Comparison of ENCODE assay signal across 8 mouse cellular contexts in the genomic region with DNA sequence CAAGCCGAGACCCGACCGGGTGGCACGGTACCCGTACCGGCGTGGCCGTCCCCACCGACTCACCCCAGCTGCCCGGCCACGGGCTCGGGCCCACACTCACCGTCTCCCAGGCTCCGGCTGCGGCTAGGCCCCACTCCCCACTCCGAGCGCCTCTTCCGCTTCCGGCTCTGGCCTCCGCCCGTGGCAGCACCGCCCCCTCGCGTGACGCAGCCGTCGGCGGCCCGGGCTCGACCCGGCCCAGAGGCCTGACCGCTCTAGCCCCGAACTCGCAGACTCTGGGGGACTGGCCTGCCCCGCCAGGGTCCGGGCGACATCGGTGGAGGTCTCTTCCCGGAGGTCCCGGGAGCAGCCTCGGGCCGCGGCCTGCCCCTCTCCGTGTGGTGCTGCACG. TPM values are rescaled to one million over a fixed set of nuclear protein-coding genes. Genes with fewer than 3 reads are reported as not detected.
DNase-seq lines count a peak whose midpoint lies in the region; ATAC-seq and TF ChIP-seq lines count a peak whose summit lies in the region.

No protein-coding gene starts in this region.

- peak overlapping the region; percentile 97 for H3K4me3 ChIP-seq in bone marrow macrophage, adult 2 months (ENCODE audit: insufficient read depth, low read length)
- peak overlapping the region; percentile 82 for H3K4me3 ChIP-seq in embryonic facial prominence, embryonic 15.5 days (replicated peaks)
- peak overlapping the region; percentile 82 for H3K4me3 ChIP-seq in limb, embryonic 15.5 days
- peak overlapping the region; percentile 95 for H3K4me3 ChIP-seq in midbrain, postnatal 0 days (ENCODE audit: low read depth, low read length)

- peak overlapping the region; percentile 89 for H3K27ac ChIP-seq in bone marrow macrophage, adult 2 months (ENCODE audit: insufficient read depth, low read depth, low read length)
- H3K27ac ChIP-seq in embryonic facial prominence, embryonic 15.5 days (replicated peaks), result peak overlapping the region; percentile 99
- peak overlapping the region; percentile 97 for H3K27ac ChIP-seq in limb, embryonic 15.5 days
- H3K27ac ChIP-seq in midbrain, postnatal 0 days (ENCODE audit: low read depth, low read length), result peak overlapping the region; percentile 100

- H3K4me1 ChIP-seq in bone marrow macrophage, adult 2 months (ENCODE audit: control insufficient read depth, insufficient read depth, low read length), result peaks cover 21% of the 10 kb centered on the region
- H3K4me1 ChIP-seq in embryonic facial prominence, embryonic 15.5 days, result peaks cover 35% of the 10 kb centered on the region
- H3K4me1 ChIP-seq in limb, embryonic 15.5 days, result peaks cover 40% of the 10 kb centered on the region
- peaks cover 15% of the 10 kb centered on the region for H3K4me1 ChIP-seq in midbrain, postnatal 0 days (ENCODE audit: insufficient read depth, low read length)

- ATAC-seq in embryonic facial prominence, embryonic 15.5 days (ENCODE audit: insufficient number of reproducible peaks, low FRiP score, low TSS enrichment, low read depth), result peak; percentile 92
- peak; percentile 86 for ATAC-seq in limb, embryonic 15.5 days (ENCODE audit: insufficient number of reproducible peaks, low FRiP score, low TSS enrichment, low read depth)
- ATAC-seq in midbrain, postnatal 0 days (ENCODE audit: low FRiP score), result peak; percentile 87

- TF ChIP-seq CTCF in bone marrow macrophage, adult 2 months (IDR thresholded peaks at IDR 0.05; ENCODE audit: low read depth, low read length), result no peak
- peak; percentile 16; the same call in 1 of the 2 replicates for TF ChIP-seq CTCF in midbrain, postnatal 0 days (IDR thresholded peaks at IDR 0.05)

- H3K4me2 ChIP-seq in embryonic facial prominence, embryonic 15.5 days (replicated peaks), result peak overlapping the region; percentile 96
- peak overlapping the region; percentile 93 for H3K4me2 ChIP-seq in limb, embryonic 15.5 days
- peak overlapping the region; percentile 96 for H3K4me2 ChIP-seq in midbrain, postnatal 0 days (ENCODE audit: low read depth, low read length, poor library complexity, severe bottlenecking)

- TF ChIP-seq POLR2A in bone marrow macrophage, adult 2 months (IDR thresholded peaks at IDR 0.05; ENCODE audit: borderline replicate concordance, low read depth, low read length), result no peak

- WGBS in embryonic facial prominence, embryonic 15.5 days, result 0% methylated on average over 45 of the region's 45 CpGs
- WGBS in limb, embryonic 15.5 days, result under 1% methylated on average over 45 of the region's 45 CpGs
- 0% methylated on average over 39 of the region's 45 CpGs for WGBS in midbrain, postnatal 0 days

- DNase-seq in B cell, adult 2 months, result peak; percentile 96 to 97
- DNase-seq in heart, adult 9 months (ENCODE audit: low spot score in 2 of 2), result peak; percentile 95 to 96
- DNase-seq in kidney, adult 9 months, result peak; percentile 95
- DNase-seq in midbrain, postnatal 0 days (ENCODE audit: low spot score), result peak; percentile 94
- DNase-seq in spleen, postnatal 10 days (ENCODE audit: low spot score in 2 of 2), result peak; percentile 95 to 96

- H3K27me3 ChIP-seq in embryonic facial prominence, embryonic 15.5 days, result no peaks in the 10 kb centered on the region
- H3K27me3 ChIP-seq in limb, embryonic 15.5 days, result no peaks in the 10 kb centered on the region
- no peaks in the 10 kb centered on the region for H3K27me3 ChIP-seq in midbrain, postnatal 0 days (ENCODE audit: insufficient read depth, low read length)

- peak overlapping the region; percentile 91 for H3K9ac ChIP-seq in embryonic facial prominence, embryonic 15.5 days
- peak overlapping the region; percentile 82 for H3K9ac ChIP-seq in limb, embryonic 15.5 days
- peak overlapping the region; percentile 100 for H3K9ac ChIP-seq in midbrain, postnatal 0 days (replicated peaks; ENCODE audit: low read length, poor library complexity, severe bottlenecking)

- peaks cover 12% of the 10 kb centered on the region for H3K36me3 ChIP-seq in embryonic facial prominence, embryonic 15.5 days
- peaks cover 19% of the 10 kb centered on the region for H3K36me3 ChIP-seq in limb, embryonic 15.5 days
- H3K36me3 ChIP-seq in midbrain, postnatal 0 days (ENCODE audit: insufficient read depth, low read length), result peaks cover 15% of the 10 kb centered on the region; the same call in 1 of the 2 replicates

- no peaks in the 10 kb centered on the region for H3K9me3 ChIP-seq in embryonic facial prominence, embryonic 15.5 days (replicated peaks)
- no peaks in the 10 kb centered on the region for H3K9me3 ChIP-seq in limb, embryonic 15.5 days
- H3K9me3 ChIP-seq in midbrain, postnatal 0 days (ENCODE audit: low read length), result no peaks in the 10 kb centered on the region

RNA-seq across cellular contexts. Expression of a gene that starts 0.7 kb away (rescaled TPM):
- 72.4 and 84.2 TPM in 2 replicates for polyA plus RNA-seq in bone marrow macrophage, adult 2 months (2012; ENCODE audit: insufficient read depth, insufficient read length, missing spikeins)
- 78.4 and 80.2 TPM in 2 replicates for polyA plus RNA-seq in embryonic facial prominence, embryonic 15.5 days (2015; fragmentation: Nextera tagmentation; extraction: Ambion mirVana)
- polyA plus RNA-seq in limb, embryonic 15.5 days (2015; fragmentation: Nextera tagmentation; extraction: Ambion mirVana), result 64.7 and 80.3 TPM in 2 replicates
- 82.1 and 83.7 TPM in 2 replicates for total RNA-seq in midbrain, postnatal 0 days (2014; rRNA removed)
- polyA plus RNA-seq in midbrain, postnatal 0 days (2015; fragmentation: Nextera tagmentation; extraction: Ambion mirVana), result 53.4 and 54.3 TPM in 2 replicates

RNA-seq across cellular contexts. Expression of a gene that starts 56.6 kb away (rescaled TPM):
- polyA plus RNA-seq in bone marrow macrophage, adult 2 months (2012; ENCODE audit: insufficient read depth, insufficient read length, missing spikeins), result 12.8 and 13.0 TPM in 2 replicates
- 32.4 and 33.2 TPM in 2 replicates for polyA plus RNA-seq in embryonic facial prominence, embryonic 15.5 days (2015; fragmentation: Nextera tagmentation; extraction: Ambion mirVana)
- polyA plus RNA-seq in limb, embryonic 15.5 days (2015; fragmentation: Nextera tagmentation; extraction: Ambion mirVana), result 32.9 and 33.9 TPM in 2 replicates
- total RNA-seq in midbrain, postnatal 0 days (2014; rRNA removed), result 10.6 and 11.9 TPM in 2 replicates
- 27.3 and 27.8 TPM in 2 replicates for polyA plus RNA-seq in midbrain, postnatal 0 days (2015; fragmentation: Nextera tagmentation; extraction: Ambion mirVana)

Comparison
In these comparisons a context has a peak if more than half of its experiments do, and no peak if none do; other contexts are left out.
1. Peak in every context shown above with its lines: DNase-seq, ATAC-seq, H3K4me3 ChIP-seq and H3K27ac ChIP-seq.